Mouse (Mus musculus): ENCODE measurements around the gene Xpo5. TPM values are rescaled to one million over a fixed set of nuclear protein-coding genes. Genes with fewer than 3 reads are reported as not detected.

The Xpo5 gene
- total RNA-seq, 2 experiments from 2014 or later = 40.0 to 41.9 TPM

DNA sequence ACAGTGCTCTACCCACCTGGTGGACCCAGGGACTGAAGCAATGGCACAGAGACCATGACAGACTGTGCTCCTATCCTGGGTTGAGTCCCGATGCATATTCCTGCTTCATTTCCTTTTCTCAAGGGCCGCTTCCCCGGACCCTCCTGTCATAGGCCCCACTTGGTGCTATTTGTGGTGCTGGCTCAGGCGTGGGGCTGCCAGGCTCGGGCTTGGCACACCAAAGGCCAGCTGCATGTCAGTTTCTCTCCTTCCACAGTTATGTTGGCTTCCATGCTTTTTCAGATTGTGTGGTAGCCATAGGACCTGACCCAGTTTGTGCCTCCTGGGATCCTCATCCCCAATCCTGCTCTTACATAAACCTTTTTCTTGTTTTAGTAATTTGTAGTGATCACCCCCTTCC, 33.8 kb upstream of the Xpo5 start:
- intact Hi-C loops (cut with DNase I) = loop anchor here (10.0 kb wide), 1 partner anchor 434 kb away; the partner anchor contains the start of gene 1600014C23Rik
- no peak for DNase-seq (ENCODE audit: extremely low spot score in 1 of 2, low spot score in 2 of 2)

DNA sequence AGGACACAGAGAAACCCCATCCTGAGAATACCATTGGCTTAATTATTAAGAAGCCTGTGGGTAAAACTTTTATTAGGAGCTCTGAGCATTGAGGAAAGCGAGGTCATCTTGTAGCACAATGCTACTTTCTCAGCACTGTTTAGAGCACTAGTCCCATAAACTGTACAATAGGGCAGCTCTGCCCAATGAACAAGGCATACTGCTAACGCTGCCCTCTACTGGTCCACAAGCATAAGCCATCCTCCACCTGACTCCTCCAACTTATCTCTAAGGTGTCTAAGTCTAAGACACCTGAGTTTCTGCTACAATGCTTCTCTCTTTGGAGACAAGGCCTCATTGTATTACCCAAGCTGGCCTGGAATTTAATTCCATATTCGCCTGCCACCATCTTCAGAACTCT, 32.0 kb upstream of the Xpo5 start:
- peak in 1 of 2 experiments; percentile 32 for DNase-seq (ENCODE audit: extremely low spot score in 1 of 2, low spot score in 2 of 2)
- intact Hi-C loops (cut with DNase I) = no loop called here

DNA sequence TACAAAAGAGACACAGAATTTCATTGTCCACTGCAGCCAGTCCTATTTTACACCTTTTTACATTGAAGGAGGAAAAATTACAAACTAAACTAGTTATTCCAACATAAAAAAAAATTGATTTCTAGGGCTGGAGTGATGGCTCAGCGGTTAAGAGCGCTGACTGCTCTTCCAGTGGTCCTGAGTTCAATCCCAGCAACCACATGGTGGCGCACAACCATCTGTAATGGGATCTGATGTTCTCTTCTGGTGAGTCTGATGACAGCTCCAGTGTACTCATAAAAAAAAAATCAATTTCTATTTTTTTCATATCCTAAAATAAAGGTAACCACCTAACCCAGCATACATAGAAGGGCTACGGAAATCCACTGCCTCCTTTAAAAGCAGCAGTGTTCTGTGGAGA, 20.3 kb upstream of the Xpo5 start:
- intact Hi-C loops (cut with DNase I) = no loop called here
- no peak for DNase-seq (ENCODE audit: extremely low spot score in 1 of 2, low spot score in 2 of 2)

DNA sequence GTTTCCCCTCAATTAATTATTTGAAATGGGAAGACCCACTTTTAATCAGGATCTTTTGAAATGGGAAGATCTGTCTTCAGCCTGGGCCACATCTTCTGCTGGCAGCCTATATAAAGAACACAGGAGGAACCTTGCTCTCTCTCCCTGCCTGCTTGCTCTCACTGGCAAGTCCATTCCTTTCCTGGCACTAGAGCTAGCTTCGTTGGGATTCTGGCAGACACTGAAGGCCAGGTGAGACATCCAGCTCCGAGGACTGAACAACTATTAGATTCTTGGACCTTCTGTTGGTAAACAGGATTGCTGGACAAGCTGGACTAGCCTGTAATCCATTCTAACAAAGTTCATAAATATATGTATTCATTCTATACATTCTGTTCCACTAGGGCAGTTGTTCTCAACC, 13.8 kb upstream of the Xpo5 start:
- intact Hi-C loops (cut with DNase I) = no loop called here
- no peak for DNase-seq (ENCODE audit: extremely low spot score in 1 of 2, low spot score in 2 of 2)

DNA sequence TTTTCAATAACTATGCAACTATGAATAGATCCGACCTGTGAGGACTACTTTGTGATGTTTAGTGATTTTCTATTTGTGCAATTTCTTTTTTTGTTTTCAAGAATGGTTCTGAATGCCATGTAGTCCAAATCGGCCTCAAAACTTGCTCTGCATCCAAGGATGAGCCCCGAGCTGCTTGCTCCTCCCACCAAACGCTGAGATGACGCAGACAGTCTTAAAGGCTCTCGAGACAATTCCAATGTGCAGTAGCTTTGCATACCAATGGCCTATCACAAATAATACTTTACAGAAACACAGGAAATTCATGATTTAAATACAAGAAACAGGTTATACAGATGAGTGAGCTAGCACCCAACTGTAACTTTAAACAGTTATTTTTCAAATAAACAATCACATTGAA, 1.4 kb upstream of the Xpo5 start:
- intact Hi-C loops (cut with DNase I) = no loop called here
- no peak for DNase-seq (ENCODE audit: extremely low spot score in 1 of 2, low spot score in 2 of 2)

DNA sequence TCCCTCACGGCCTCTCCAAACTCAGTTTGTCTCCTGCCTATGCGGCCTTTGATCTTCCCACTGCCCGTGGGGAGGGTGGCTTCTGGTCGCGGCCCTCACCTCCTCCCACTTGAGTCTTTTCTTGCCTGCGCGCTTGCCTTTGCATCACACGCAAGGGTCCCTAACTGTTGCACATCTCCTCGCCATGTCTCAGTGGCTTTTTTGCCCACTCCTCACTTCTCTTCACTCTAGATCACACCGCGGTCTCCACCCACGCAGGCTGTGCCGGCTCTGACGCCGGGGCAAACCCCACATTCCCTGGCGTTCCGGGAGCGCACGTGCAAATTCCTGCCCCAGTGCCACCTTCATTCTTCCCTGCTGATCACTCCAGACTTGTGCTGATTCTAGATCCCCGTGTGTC, 496 bp downstream of the Xpo5 start:
- intact Hi-C loops (cut with DNase I) = no loop called here
- DNase-seq (ENCODE audit: extremely low spot score in 1 of 2, low spot score in 2 of 2) = peak; percentile 7 to 63

DNA sequence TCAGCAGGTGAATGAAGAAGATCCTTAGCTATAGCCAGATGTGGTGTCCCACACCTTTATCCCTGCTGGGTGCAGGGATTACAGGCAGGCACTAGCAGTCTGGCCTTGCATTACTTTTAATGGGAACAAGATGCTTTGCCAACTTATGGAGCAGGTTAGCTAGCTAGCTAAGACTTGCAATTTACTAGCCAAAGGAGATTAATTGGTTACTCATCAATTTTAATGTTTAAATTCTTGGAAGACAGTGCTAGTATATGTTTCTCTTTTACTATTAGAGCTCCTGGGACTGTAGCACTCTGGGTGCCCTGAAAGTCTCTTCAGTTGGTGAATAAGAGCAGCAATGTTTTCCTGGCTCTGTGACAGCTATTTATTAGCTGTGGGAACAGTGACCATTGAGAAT, 4.1 kb downstream of the Xpo5 start:
- no peak for DNase-seq (ENCODE audit: extremely low spot score in 1 of 2, low spot score in 2 of 2)
- intact Hi-C loops (cut with DNase I) = no loop called here

DNA sequence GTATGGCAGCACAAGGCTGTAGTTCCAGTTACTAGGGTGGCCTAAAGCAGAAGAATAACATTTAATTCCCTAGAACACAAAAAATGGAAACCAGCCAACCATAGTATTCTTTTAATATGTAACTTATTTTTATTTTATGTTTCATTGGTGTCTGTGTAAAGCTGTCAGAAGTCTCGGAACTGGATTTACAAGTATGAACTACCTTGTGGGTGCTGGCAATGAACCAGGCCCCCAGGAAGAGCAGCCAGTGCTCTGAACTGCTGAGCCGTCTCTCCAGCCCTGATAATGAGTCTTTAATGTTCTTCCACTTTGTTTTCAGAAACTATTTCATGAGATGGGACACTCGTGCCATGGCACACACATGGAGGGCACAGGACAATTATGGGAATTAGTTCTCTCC, 8.0 kb downstream of the Xpo5 start:
- DNase-seq (ENCODE audit: extremely low spot score in 1 of 2, low spot score in 2 of 2) = no peak
- intact Hi-C loops (cut with DNase I) = no loop called here

DNA sequence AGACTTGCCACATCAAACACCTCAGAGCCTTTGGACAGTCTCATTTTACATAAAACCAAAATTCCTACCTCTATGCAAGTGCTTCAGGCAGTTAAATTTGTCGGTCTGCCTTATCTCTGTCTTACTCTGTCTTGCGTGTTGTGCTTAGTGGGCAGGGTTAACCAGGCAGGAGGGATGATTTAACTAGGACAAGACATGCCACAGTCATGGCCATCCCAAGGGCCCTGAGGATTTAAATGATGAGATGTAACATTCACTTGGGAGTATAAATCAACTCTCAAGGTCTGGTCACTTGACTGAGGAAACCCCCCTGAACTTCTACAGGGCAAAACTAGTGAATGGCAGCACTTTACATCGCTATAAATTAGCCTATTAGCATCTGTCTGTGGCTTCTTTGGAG, 19.0 kb downstream of the Xpo5 start:
- no peak for DNase-seq (ENCODE audit: extremely low spot score in 1 of 2, low spot score in 2 of 2)
- intact Hi-C loops (cut with DNase I) = no loop called here

DNA sequence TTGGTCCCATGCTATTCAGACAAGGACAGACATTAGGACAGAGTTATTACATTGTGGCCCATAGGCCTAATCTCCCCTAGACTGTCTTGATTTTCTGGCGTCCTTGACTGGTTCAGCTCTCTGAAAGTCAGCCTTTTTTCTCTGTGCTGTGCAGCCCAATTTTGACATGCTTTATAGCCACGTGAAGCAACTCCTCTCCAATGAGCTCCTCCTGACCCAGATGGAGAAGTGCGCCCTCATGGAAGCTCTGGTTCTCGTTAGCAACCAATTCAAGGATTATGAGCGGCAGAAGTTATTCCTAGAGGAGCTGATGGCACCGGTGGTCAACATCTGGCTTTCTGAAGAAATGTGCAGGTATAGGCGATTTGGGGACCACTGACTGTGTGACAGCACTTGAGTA, 25.0 kb downstream of the Xpo5 start:
- DNase-seq (ENCODE audit: extremely low spot score in 1 of 2, low spot score in 2 of 2) = no peak
- intact Hi-C loops (cut with DNase I) = no loop called here

DNA sequence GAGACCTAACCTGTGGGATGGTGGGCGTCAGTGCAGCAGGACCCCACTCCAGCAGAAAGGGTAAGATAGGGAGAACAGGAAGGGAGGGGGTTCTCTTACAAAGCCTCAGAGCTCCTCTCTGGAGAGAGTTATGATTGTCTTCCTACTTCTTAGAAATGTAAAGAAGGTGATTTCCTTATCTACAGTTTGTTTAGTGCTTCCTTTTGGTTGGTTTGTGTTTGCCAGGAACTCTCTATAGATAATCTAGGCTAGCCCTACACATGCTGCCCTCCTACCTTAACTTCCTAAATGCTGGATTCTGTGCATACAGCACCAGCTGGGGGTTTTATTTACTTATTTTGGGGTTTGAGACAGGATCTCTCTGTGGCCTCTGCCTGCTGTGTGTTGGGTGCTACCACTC, 33.5 kb downstream of the Xpo5 start:
- no peak for DNase-seq (ENCODE audit: extremely low spot score in 1 of 2, low spot score in 2 of 2)
- intact Hi-C loops (cut with DNase I) = no loop called here

DNA sequence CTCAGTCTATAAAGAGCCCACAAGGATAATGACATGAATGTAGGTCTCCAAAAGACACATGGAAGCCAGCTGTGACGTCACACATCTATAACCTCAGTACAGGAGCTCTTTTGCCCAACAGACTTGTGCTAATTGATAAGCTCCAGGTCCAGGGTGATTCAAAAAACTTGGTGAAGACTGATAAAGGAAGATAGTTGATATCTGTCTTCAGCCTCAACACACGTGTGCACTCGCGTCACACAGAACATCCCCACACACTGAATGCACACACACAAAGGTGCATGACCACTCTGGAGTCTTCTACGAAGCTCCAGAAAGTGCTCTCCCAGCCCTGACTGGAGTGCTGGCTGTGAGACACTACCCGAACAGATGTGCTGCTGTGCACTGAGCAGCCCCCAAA, 34.5 kb downstream of the Xpo5 start:
- intact Hi-C loops (cut with DNase I) = no loop called here
- DNase-seq (ENCODE audit: extremely low spot score in 1 of 2, low spot score in 2 of 2) = no peak

DNA sequence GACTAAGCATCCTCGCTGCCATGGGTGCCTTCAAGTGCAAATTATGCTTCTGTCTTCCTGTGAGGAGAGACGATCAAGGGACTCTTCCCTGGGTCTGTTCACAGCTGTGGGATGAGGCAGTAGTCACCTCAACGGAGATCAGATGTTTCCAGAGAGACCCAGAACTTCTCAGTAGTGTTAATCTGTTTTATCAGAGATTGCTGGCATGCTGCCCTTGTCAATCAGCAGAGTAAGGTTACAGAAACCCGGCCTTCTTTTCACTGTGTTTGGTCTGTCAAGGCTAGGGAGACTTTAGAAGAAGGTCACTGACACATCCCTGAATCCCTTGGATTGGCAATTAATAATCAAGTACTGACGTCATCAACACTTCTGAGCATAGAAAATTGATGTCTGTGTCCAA, 34.9 kb downstream of the Xpo5 start:
- no peak for DNase-seq (ENCODE audit: extremely low spot score in 1 of 2, low spot score in 2 of 2)
- intact Hi-C loops (cut with DNase I) = no loop called here

DNA sequence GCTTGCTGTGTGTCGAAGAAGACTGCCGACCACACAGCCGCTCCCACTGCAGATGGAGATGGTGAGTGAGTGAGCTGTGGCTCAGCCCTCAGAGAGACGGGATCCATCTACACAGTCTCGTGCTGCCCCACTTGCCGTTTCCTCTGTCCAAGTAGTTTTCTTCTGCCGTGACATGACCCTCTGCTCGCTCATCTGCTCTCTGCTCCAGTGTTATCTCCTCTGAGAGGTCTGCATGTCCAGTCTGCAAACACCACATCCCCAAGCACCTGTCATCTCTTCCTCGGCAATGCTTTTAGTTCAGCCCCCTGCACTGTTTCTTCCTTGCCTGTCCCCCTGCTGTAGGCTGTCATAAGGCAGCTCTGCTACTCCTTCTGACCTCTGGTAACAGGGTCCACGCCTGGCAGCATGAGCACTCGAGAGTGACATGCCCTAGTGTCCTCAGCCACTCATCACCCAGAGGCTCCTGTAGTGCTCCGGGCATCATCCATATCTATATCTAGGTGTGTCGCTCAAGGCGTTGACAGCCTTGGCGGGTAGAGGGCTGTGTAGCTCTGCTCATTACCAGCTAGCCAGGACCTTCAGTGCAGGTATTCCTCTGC, 37.0 kb downstream of the Xpo5 start:
- intact Hi-C loops (cut with DNase I) = no loop called here
- no peak for DNase-seq (ENCODE audit: extremely low spot score in 1 of 2, low spot score in 2 of 2)

DNA sequence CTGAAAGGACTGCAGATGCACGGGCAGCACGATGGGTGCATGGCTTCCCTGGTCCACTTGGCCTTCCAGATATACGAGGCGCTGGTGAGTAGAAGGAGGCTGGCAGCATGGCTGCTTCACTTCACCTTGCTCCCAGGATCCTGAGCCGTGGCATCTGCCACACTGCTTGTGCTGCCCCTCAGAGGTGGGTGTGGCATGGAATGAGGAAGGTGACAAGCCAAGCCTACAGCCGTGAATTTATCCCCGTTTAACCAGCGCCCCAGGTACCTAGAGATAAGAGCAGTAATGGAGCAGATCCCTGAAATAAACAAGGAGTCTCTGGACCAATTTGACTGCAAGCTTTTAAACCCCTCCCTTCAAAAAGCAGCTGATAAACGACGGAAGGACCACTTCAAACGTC, 38.9 kb downstream of the Xpo5 start:
- intact Hi-C loops (cut with DNase I) = no loop called here
- DNase-seq (ENCODE audit: extremely low spot score in 1 of 2, low spot score in 2 of 2) = no peak

DNA sequence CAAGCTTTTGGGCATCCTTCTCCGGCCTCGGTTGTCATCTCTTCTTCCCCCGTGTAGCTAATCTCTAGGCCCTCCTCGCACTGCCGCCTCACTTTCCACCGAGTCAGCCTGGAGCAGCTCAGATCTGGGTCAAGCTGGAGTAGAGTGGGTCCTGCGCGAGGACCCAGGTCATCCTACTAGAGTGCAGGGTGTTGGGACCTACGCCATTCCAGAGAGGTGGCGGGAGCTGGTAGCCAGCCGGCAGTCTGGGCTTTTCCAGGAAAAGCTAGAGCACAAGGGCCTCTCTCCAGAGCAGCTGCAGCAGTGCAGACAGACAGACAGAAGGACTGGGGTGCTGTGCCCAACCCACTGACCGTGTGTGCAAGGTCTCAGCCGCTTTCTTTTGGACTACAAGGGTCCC, 39.7 kb downstream of the Xpo5 start:
- intact Hi-C loops (cut with DNase I) = no loop called here
- no peak for DNase-seq (ENCODE audit: extremely low spot score in 1 of 2, low spot score in 2 of 2)

DNA sequence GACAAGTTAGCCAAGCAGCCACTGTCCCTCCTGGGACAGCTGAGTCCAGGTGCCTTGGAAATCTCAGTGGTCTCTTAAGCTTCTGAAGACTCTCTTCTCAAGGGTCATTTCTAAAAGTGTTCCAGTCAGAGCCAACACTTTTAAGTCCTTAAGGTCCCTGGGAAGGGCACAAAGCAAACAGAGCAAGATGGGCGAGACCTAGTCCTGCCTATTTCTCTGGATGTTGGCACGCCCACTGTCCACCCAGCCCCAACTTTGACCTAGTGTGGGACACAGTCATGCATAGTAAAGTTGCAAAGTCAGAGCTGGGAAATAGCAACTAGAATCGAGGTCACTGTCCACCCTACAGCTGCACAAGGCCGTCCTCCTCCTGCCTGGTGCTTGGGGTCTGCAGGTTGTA, 40.4 kb downstream of the Xpo5 start:
- no peak for DNase-seq (ENCODE audit: extremely low spot score in 1 of 2, low spot score in 2 of 2)
- intact Hi-C loops (cut with DNase I) = no loop called here

DNA sequence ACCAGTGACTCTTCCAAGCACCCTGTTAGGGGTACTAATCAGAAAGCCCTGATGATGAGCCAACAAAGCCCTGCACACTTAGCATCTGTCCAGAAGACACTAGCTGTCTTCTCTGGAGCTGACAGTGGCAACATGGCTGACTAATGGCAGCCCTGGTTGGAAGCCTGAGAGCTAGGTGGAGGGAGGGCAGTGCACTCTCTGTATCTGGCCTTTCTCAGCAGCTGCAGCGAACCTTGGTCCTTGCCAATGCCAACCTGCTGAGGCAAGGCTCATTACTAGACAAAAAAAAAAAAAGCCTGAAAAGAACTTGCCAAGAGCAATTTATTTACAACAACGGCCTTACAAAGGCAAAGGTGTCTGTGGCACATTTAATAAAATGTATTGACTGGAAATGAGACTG, 41.0 kb downstream of the Xpo5 start:
- intact Hi-C loops (cut with DNase I) = no loop called here
- DNase-seq (ENCODE audit: extremely low spot score in 1 of 2, low spot score in 2 of 2) = no peak

DNA sequence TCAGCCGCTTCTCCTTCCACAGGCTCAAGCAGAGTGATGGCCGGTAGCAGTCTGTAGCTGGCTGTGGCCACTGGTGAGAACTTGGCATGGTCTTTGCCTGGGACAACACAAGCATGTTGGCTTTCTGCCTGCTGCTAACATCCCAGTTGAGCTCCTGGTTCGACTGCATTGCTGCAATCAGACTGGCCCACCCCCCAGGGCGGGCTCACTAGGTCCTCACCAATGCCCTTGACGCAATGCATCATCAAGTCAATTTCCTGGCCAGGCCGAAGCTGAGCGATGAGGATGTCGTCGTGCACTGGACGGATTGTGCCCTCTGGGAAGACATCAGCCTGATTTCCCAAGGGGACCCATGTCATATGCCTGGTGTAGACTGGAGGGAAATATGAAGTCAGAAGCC, 42.0 kb downstream of the Xpo5 start:
- no peak for DNase-seq (ENCODE audit: extremely low spot score in 1 of 2, low spot score in 2 of 2)
- intact Hi-C loops (cut with DNase I) = no loop called here

DNA sequence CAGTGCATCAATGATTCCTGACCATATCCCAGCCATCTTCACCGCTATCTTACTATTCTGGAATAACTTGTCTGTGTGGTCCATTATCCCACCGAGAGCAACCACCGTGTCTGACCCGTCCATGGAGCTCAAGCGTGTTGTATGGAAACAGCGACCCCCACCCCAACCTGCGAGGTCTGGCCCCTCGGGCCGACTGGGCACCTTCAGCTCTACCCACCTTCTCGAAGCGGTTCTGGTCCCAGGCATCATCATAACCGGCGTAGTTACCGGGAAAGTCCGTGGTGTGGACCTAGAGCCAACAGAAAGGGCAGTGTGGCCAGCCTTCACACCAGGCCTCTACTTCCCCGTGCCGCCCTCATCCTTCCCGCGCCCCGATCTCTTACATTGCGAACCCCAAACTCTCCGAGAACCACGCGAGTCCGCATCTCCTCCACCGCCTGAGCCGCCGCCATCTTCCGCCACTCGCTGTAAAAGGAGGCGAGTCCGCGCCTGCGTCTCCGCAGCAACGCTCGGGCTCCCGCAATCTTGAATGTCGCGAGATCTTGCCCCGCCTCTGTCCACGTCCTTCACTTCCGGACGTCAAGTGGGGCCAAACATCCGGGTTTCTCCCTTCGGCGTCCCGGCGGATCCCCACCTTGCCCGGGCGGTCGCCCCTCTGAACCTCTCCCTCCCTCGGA, 45.1 kb downstream of the Xpo5 start, which contains the start of the genes Polr1c and Yipf3:
Gene Polr1c, minus strand, starts transcription at position 543 of the 677 bp plus-strand sequence.
Gene Yipf3, plus strand, starts transcription at position 569 of the 677 bp plus-strand sequence.
- peak; percentile 95 to 97 for DNase-seq (ENCODE audit: extremely low spot score in 1 of 2, low spot score in 2 of 2)
- intact Hi-C loops (cut with DNase I) = no loop called here

DNA sequence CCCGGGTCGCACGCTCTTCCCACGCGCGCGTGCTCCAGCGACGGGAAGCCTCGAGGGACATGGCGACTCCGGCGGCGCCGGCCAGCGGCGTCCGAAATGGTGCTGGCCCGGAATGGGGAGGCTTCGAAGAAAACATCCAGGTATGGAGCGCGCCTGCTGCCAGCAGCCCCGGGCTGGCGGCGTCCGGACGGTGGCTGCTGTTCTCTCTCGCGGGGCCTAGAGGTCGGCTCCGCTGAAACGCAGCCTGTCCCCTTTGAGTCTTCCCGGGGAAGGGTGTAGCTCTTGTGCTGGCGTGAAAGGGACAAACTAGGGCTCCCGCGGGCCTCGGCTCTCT, 45.6 kb downstream of the Xpo5 start:
- intact Hi-C loops (cut with DNase I) = no loop called here
- DNase-seq (ENCODE audit: extremely low spot score in 1 of 2, low spot score in 2 of 2) = no peak
